Mouse (Mus musculus): Measurements from ENCODE around the gene Rab32. TPM values are rescaled to one million over a fixed set of nuclear protein-coding genes. Genes with fewer than 3 reads are reported as not detected.

The Rab32 gene
- total and polyA plus RNA-seq, 3 experiments = not detected

DNA sequence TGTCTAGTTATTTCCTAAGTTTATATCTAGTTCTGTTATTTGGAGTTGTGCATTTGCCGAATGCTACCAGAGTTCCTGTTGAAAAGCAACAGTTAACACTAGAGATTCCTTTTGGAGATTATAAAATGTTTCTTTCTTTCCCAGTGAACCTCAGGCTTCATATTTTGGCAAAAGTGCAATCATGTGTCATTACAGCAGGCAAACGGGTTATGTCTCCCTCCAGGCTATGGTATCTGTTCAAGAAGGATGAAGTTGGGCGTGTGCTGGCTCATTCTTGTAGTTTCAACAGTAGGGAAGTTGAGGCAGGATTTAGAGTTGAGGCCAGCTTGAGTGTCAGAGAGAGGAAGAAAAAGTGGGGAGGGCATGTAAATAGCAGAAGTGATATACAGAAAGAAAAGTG, 2.4 kb downstream of the Rab32 start:
- Histone ChIP-seq H3K4me3 (ENCODE audit: control insufficient read depth in 1 of 2, insufficient read depth in 1 of 2, low read depth in 2 of 2, low read length in 2 of 2) (no peak overlapping the region), H3K27me3 (ENCODE audit: control insufficient read depth in 1 of 2, insufficient read depth in 2 of 2, low read length in 2 of 2) (no peaks in the 10 kb centered on the region), H3K9me3 (replicated peaks; ENCODE audit: insufficient read depth, low read length) (no peaks in the 10 kb centered on the region), H3K4me1 (ENCODE audit: control insufficient read depth in 1 of 2, insufficient read depth in 2 of 2, low read length in 2 of 2) (no peaks in the 10 kb centered on the region), H3K79me2 (ENCODE audit: control insufficient read depth, insufficient read depth, low read length, poor library complexity) (no peaks in the 10 kb centered on the region), H3K27ac (ENCODE audit: control insufficient read depth, low read depth, low read length) (no peak overlapping the region), H3K36me3 (ENCODE audit: control insufficient read depth in 1 of 2, insufficient read depth in 2 of 2, low read length in 2 of 2) (no peaks in the 10 kb centered on the region), H3K9ac (ENCODE audit: control insufficient read depth, low read depth, low read length, poor library complexity, severe bottlenecking) (no peak overlapping the region)
- no peak for TF ChIP-seq TBP (IDR thresholded peaks at IDR 0.05; ENCODE audit: low read depth, low read length)
- TF ChIP-seq ELF1 (IDR thresholded peaks at IDR 0.05; ENCODE audit: low read depth, low read length) = no peak
- TF ChIP-seq ZC3H11A (IDR thresholded peaks at IDR 0.05; ENCODE audit: low read depth, low read length) = no peak
- no peak for TF ChIP-seq MAX (IDR thresholded peaks at IDR 0.05; ENCODE audit: low read length)
- TF ChIP-seq CTCF (IDR thresholded peaks at IDR 0.05 in 2 of 3, conservative IDR thresholded peaks at IDR 0.05 in 1 of 3; ENCODE audit: control insufficient read depth in 1 of 3, insufficient read depth in 1 of 3, low read depth in 2 of 3, low read length in 3 of 3, poor library complexity in 1 of 3, severe bottlenecking in 1 of 3) = no peak
- no peak for TF ChIP-seq TAL1 (IDR thresholded peaks at IDR 0.05; ENCODE audit: low read length)
- no peak for TF ChIP-seq RAD21 (IDR thresholded peaks at IDR 0.05; ENCODE audit: low read depth, low read length)
- TF ChIP-seq GABPA (IDR thresholded peaks at IDR 0.05; ENCODE audit: low read depth, low read length) = no peak
- TF ChIP-seq ETS1 (IDR thresholded peaks at IDR 0.05; ENCODE audit: low read depth, low read length) = no peak
- no peak for TF ChIP-seq BHLHE40 (IDR thresholded peaks at IDR 0.05; ENCODE audit: borderline replicate concordance, low read depth, low read length)
- TF ChIP-seq UBTF (IDR thresholded peaks at IDR 0.05; ENCODE audit: borderline replicate concordance, insufficient read depth, low read depth, low read length) = no peak
- TF ChIP-seq E2F4 (IDR thresholded peaks at IDR 0.05; ENCODE audit: borderline replicate concordance, low read depth, low read length) = no peak
- TF ChIP-seq ZMIZ1 (IDR thresholded peaks at IDR 0.05; ENCODE audit: low read depth, low read length) = no peak
- no peak for TF ChIP-seq MAFK (IDR thresholded peaks at IDR 0.05; ENCODE audit: borderline replicate concordance, low read depth, low read length)
- TF ChIP-seq CHD2 (IDR thresholded peaks at IDR 0.05; ENCODE audit: low read length) = no peak
- no peak for TF ChIP-seq HCFC1 (IDR thresholded peaks at IDR 0.05; ENCODE audit: low read depth, low read length)
- no peak for DNase-seq (ENCODE audit: low read depth, low spot score)

DNA sequence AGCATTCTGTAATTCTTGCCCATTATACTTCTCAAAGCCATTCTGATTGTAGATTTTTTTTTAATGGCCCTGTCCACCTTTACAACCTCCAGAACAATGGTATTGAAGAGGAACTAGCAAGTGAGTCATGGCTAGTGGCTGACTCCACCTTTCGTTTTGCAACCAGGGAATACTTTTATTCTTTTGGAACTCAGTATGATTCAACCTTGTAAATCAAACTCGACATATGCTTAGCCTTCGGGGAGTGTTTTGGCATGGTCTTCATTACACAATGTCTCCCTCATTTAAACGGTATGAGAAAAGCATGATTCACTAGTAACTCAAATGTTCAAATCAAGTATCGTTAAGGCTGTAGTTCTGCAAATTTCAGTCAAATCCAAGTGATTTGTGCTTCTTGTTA, 2.8 kb downstream of the Rab32 start:
- H3K4me1 ChIP-seq (ENCODE audit: control insufficient read depth in 1 of 2, insufficient read depth in 2 of 2, low read length in 2 of 2) = no peaks in the 10 kb centered on the region
- no peaks in the 10 kb centered on the region for H3K27me3 ChIP-seq (ENCODE audit: control insufficient read depth in 1 of 2, insufficient read depth in 2 of 2, low read length in 2 of 2)
- no peak overlapping the region for H3K9ac ChIP-seq (ENCODE audit: control insufficient read depth, low read depth, low read length, poor library complexity, severe bottlenecking)
- no peak for DNase-seq (ENCODE audit: low read depth, low spot score)
- TF ChIP-seq TBP (IDR thresholded peaks at IDR 0.05; ENCODE audit: low read depth, low read length) (no peak), POLR2A (IDR thresholded peaks at IDR 0.05; ENCODE audit: control insufficient read depth in 1 of 2, insufficient read depth in 1 of 2, low read depth in 1 of 2, low read length in 2 of 2, poor library complexity in 1 of 2) (no peak), NRF1 (IDR thresholded peaks at IDR 0.05; ENCODE audit: insufficient read depth, low read depth, low read length, poor library complexity, severe bottlenecking) (no peak), CHD2 (IDR thresholded peaks at IDR 0.05; ENCODE audit: low read length) (no peak), EP300 (IDR thresholded peaks at IDR 0.05; ENCODE audit: low read depth in 1 of 2, low read length in 2 of 2) (no peak), CTCF (IDR thresholded peaks at IDR 0.05 in 2 of 3, conservative IDR thresholded peaks at IDR 0.05 in 1 of 3; ENCODE audit: control insufficient read depth in 1 of 3, insufficient read depth in 1 of 3, low read depth in 2 of 3, low read length in 3 of 3, poor library complexity in 1 of 3, severe bottlenecking in 1 of 3) (no peak), MYB (IDR thresholded peaks at IDR 0.05; ENCODE audit: low read depth, low read length) (no peak), TAL1 (IDR thresholded peaks at IDR 0.05; ENCODE audit: low read length) (no peak)
- H3K9me3 ChIP-seq (replicated peaks; ENCODE audit: insufficient read depth, low read length) = no peaks in the 10 kb centered on the region
- no peak overlapping the region for H3K4me3 ChIP-seq (ENCODE audit: control insufficient read depth in 1 of 2, insufficient read depth in 1 of 2, low read depth in 2 of 2, low read length in 2 of 2)
- H3K79me2 ChIP-seq (ENCODE audit: control insufficient read depth, insufficient read depth, low read length, poor library complexity) = no peaks in the 10 kb centered on the region
- no peaks in the 10 kb centered on the region for H3K36me3 ChIP-seq (ENCODE audit: control insufficient read depth in 1 of 2, insufficient read depth in 2 of 2, low read length in 2 of 2)
- H3K27ac ChIP-seq (ENCODE audit: control insufficient read depth, low read depth, low read length) = no peak overlapping the region
